Mouse (Mus musculus) kidney, adult 2 months (tissue): ENCODE measurements around the gene Plcl1.

ENCODE experiments used
- CTCF ChIP-seq: fragments of 200-500 bp; conservative IDR thresholded peaks from 2 replicates; pipeline ENCODE4 v1.5.1; 2011; ENCODE audit warnings: low read depth, mild to moderate bottlenecking, control low read depth, low read length, moderate library complexity, mixed read lengths; ENCODE audit not compliant: insufficient read depth, insufficient read length
- POLR2A ChIP-seq: fragments of 200-500 bp; IDR thresholded peaks from one replicate; pipeline ENCODE4 v1.6.1; 2011; ENCODE audit warnings: low read depth, low read length, control low read depth

GRCm38 (mm10) chr1:55763171-55763570 lies 357.4 kb downstream of the Plcl1 start:
- no peak for TF ChIP-seq POLR2A
- no peak for TF ChIP-seq CTCF
